Mouse (Mus musculus) gastrocnemius, adult 2 months (tissue): ENCODE results near the gene Ermap. TPM values are rescaled to one million over a fixed set of nuclear protein-coding genes. Genes with fewer than 3 reads are reported as not detected.

Experiments
- DNase-seq: peaks from one replicate; pipeline ENCODE4 v3.0.0; 2022
- H3K27ac ChIP-seq: fragments of 200-600 bp; 2 replicates; pipeline ENCODE4 v1.8.1; 2022; ENCODE audit warnings: mild to moderate bottlenecking
- H3K4me3 ChIP-seq: fragments of 200-600 bp; 2 replicates; pipeline ENCODE4 v1.8.1; 2022; ENCODE audit warnings: mild to moderate bottlenecking, moderate library complexity
- CTCF ChIP-seq: fragments of 200-600 bp; IDR thresholded peaks from 2 replicates; pipeline ENCODE4 v1.8.1; 2022; ENCODE audit warnings: antibody characterized with exemption, mild to moderate bottlenecking, moderate library complexity
- intact Hi-C: fragments of 180-260 bp; cut with DNase I; formaldehyde crosslinking; loops from one replicate; pipeline ENCODE4 v1.15.1; 2025
- total RNA-seq, 2 experiments: library from RNA; stranded (reverse); gene quantifications; 2 replicates each; pipeline ENCODE4 v1.2.3; 2021

Gene Ermap
- total RNA-seq, 2 experiments from 2014 or later, result not detected

DNA sequence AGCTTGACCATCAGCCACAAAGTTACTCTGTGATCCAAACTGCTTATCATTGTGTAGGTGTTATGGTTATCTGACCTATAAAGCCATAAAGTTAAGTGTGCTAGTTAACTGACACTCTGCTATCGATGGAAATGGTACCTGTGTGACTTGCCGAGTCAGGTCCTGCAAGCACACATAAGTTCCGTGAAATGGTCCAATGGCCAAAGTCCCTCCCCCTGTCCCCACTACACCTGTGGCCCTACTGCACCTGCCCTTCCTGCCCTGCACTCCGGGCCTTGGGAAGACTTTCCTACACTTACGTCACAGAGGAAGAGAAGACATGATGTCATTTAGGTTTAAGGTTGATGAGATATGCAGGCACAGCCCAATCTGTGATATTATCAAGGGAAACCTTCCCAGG, 42.5 kb downstream of the Ermap start:
- no peak overlapping the region for H3K27ac ChIP-seq
- TF ChIP-seq CTCF, result no peak
- intact Hi-C loops, result no loop called here
- DNase-seq, result no peak
- H3K4me3 ChIP-seq, result no peak overlapping the region

DNA sequence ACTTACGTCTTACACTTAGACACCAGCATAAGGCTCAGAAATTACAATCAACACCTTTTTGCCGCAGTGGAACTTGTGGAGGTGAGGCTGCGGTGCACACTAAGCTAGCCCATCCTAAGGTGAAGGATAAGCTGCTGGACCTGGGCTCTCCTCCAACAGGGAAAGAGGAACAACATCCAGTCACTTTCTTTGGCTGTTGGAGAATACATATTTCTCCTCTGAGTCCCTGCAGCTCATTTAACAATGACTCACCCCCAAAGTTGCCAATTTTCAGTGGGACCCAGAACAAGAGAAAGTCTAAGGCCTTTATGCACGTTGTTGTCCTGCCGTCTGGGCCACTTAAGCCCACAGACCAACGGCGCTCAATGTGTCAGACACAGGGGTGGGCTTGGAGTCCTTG, 43.0 kb downstream of the Ermap start:
- no peak overlapping the region for H3K4me3 ChIP-seq
- no peak overlapping the region for H3K27ac ChIP-seq
- intact Hi-C loops, result no loop called here
- no peak for TF ChIP-seq CTCF
- no peak for DNase-seq

DNA sequence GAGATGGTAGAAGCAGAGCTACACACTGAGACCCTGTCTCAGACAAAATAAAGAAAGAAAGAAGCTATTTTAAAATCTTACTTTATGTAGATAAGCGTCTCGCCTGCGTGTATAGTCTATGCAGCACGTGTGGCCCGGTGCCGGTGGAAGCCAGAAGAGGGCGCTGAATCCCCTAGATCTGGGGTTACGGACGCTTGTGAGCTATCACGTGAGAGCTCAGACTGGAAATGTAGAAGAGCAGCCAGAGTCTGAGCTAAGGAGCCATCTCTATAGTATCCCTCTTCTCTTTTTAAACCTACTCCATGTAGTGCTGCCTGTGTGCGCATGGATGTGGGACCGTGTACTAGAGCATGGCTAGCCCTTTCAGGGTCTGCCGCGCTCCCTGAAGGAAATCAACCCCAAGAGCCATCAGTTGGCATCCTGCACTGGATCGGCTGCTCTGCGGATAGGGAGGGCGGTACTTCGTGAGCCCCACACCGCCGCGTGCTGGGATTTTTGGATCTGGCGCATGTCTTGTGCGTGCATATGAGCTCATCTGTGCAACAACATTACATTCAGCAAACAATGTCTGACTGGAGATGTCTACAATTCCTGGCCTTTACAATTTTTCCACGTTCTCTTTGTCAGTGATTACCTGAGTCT, 47.5 kb downstream of the Ermap start:
- peak; percentile 55 for TF ChIP-seq CTCF
- Histone ChIP-seq H3K27ac (no peak overlapping the region), H3K4me3 (peak overlapping the region; percentile 46)
- intact Hi-C loops, result no loop called here
- DNase-seq, result peak; percentile 55

DNA sequence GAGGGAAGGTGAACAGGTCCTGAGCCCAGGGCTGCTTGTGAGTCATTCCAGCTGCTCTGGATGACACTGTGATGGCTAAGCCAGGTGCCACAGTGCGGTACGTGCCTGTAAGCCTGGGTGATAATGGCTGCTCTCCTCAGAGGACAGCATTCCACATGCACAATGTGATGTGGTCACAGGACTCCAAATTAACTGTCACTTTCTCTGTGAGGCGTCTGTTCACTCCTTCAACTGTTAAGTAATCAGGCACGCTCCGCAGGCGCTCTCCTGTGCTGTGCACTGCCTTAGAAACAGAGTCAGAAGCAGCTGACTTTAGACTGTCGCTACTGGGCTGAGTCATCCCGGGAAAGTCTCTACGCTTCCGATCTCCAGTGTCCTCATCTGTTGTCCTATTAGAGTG, 48.6 kb downstream of the Ermap start:
- no peak for TF ChIP-seq CTCF
- intact Hi-C loops, result no loop called here
- no peak overlapping the region for H3K4me3 ChIP-seq
- no peak for DNase-seq
- H3K27ac ChIP-seq, result no peak overlapping the region

DNA sequence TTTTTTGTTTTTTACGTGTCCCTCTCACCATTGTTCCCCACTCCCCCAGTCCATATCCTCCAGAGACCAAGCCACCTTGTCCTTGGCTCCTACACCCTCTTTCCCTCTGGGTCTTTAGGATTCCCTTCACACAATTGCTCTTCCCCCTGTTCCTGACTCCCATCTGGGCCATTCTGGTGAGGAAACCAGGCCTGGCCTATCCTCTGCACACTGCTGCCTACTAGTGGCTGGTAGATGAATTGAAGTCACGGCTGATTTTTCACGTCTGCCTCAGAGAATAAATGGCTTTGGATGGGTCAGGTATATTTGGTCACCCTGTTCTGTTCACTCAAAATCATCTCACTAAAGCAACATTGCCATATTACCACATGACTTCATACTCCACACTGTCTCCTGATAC, 49.7 kb downstream of the Ermap start:
- Histone ChIP-seq H3K4me3 (no peak overlapping the region), H3K27ac (no peak overlapping the region)
- intact Hi-C loops, result no loop called here
- no peak for DNase-seq
- peak; percentile 81 for TF ChIP-seq CTCF

DNA sequence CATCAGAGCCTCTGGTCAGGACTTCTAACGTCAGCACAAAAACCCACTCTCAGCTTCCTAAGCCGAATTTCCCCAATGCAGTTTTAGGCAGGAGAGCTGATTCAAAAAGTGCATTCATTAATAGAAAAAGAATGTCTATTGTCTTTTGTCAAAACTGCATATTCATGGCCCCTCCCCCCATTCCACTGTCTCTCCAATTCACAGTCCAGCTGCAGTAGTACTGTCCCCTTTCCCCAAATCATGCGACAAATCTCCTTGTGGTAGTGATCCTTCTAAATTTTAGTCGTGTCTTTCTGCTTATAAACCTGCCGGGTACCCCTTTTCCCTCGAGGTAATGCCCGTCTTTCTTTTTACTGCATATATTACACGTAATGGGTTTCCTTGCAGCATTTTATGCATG, 51.0 kb downstream of the Ermap start:
- no peak for TF ChIP-seq CTCF
- H3K27ac ChIP-seq, result no peak overlapping the region
- intact Hi-C loops, result no loop called here
- DNase-seq, result no peak
- H3K4me3 ChIP-seq, result no peak overlapping the region

DNA sequence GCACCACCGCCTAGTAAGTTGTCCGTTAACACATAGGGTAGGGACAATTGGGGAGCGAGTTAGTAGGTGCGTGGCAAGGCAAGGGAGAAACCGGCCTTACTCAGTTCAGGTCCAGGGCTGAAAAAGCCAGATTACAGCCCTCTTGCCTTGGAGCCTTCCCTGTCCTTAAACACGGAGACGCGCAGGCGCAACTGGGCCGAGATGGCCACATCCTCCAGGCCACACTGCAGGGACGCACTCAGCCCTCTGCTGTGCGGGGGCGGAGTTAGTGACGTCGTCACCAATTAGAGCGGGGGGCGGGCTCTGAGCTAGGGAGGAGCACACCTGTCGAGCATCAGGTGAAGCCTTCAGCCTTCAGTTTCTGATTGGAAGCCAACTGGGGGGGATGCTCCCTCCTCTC, 51.6 kb downstream of the Ermap start:
- intact Hi-C loops, result no loop called here
- no peak for TF ChIP-seq CTCF
- no peak overlapping the region for H3K4me3 ChIP-seq
- H3K27ac ChIP-seq, result no peak overlapping the region
- DNase-seq, result peak; percentile 49

DNA sequence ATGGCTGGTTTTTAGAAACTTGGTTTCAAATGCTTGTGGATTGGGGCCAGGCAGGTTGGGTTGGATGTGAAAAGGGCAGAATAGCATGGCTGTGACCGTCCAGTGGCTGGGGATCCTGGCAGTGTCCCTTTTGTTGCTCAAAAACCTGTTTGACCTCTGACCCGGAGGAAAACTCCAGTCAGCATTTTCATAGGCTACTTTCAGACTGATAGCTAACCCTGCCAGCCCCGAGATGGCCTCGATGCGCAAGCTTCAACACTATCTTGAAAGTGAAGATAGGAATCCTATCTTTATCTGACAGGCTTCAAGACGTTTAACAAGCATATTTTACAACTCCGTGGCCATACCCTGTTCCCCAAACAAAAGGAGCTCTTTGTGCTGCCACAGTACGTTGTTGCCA, 52.5 kb downstream of the Ermap start:
- Histone ChIP-seq H3K27ac (no peak overlapping the region), H3K4me3 (no peak overlapping the region)
- intact Hi-C loops, result no loop called here
- DNase-seq, result no peak
- TF ChIP-seq CTCF, result no peak

DNA sequence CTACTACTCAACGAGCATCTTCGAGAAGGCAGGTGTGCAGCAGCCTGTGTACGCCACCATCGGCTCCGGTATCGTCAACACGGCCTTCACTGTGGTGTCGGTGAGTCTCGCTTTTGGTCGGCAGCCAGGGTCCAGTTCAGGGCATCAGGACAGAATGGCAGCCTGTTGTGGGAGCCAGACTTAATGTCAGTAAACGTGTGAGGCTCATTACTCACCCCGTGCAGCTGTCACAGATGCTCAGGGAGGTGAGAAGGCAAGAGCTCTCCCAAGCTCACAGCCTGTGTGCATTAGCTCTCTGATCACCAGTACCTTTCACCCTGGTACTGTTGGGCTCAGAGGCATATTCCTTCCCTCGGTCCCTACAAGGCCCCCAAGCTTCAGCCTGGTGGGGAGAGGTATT, 56.0 kb downstream of the Ermap start:
- no peak for TF ChIP-seq CTCF
- no peak overlapping the region for H3K27ac ChIP-seq
- no peak overlapping the region for H3K4me3 ChIP-seq
- DNase-seq, result no peak
- intact Hi-C loops, result no loop called here

DNA sequence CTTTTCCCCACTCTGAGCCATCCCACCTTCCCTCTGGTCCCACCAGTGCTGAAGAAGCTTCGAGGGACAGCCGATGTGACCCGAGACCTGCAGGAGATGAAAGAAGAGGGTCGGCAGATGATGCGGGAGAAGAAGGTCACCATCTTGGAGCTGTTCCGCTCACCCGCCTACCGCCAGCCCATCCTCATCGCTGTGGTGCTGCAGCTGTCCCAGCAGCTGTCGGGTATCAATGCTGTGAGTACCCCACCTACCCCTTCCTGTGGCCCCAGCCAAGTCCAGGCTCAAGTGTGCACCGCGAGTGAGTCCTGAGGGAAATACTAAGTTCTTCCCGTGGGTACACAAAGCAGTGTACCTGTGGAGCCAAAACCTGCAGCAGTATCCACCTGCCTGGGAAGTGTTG, 56.5 kb downstream of the Ermap start:
- Histone ChIP-seq H3K27ac (no peak overlapping the region), H3K4me3 (no peak overlapping the region)
- TF ChIP-seq CTCF, result no peak
- intact Hi-C loops, result no loop called here
- no peak for DNase-seq

DNA sequence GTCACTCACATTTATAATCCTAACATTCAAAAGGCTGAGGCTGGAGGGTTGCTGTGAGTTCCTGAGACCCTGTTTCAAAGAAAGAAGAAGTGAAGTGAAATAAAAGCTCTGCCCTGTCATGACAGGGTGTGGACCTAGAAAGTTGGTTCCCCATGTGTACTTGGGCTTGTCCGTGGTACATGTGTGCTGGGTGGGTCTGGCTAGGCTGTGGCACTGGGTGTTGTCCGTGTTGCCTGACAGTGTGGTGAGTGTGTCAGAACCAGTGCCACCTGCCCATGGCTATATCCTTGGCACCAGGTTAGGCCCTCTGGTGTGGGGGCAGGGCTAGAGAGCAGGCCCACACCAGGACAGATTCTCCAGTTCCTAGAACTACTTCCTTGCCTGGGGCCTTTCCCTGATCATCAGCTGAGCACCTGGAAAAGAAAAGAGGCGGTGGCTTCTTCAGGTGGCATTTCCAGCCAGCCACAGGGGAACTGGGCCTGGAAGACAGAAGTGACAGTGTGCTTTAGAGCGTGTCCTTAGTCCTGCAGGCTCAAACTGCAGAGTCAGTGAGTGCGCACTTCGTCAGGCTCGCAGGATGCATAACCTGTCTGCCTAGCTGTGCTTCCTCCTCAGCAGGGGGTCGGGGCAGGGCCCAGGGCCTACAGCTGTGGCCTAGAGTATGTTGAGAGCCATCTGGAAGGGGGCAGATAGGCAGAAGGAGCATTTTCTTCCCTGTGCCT, 58.5 kb downstream of the Ermap start:
- H3K27ac ChIP-seq, result no peak overlapping the region
- DNase-seq, result no peak
- no peak for TF ChIP-seq CTCF
- no peak overlapping the region for H3K4me3 ChIP-seq
- intact Hi-C loops, result no loop called here

DNA sequence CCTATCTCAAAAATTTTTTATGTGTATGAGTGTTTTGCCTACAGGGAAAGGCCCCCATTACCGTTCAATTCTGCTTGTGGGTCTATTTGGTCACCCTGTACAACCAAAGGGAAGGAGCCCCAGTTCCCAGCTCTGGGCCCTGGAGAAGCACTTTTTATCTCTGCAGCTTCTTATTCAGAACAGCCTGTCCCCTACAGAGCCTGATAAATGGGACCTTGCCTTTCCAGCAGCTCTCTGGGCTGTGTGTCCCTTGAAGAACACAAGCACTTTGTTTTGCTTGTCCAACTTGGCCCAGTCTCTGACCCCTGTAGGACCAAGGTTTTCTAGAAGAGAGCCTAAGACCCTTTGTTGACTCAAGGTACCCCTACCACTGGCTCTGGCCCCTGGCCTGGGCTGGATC, 60.7 kb downstream of the Ermap start:
- no peak for DNase-seq
- no peak for TF ChIP-seq CTCF
- intact Hi-C loops, result no loop called here
- Histone ChIP-seq H3K4me3 (no peak overlapping the region), H3K27ac (no peak overlapping the region)

DNA sequence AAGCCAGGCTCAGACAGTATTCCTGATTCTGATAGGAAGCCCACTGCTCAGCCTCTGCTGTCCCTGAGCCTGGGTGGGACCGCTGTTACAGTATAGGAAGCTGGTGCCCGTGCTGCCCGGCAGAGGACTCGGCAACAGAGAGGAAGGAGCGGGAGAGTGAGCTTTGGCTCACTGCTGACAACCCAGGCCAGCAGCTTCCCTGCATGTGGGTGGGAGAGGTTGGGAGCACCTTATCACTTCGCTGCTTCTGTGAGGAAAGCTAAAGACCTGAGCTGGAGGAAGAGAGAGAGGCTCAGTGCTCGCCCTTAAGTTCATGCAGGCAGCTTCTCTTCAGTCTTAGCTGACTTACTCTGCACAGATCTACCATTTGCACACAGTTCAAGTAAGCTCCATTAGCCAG, 61.3 kb downstream of the Ermap start:
- no peak for DNase-seq
- intact Hi-C loops, result no loop called here
- no peak overlapping the region for H3K27ac ChIP-seq
- H3K4me3 ChIP-seq, result no peak overlapping the region
- TF ChIP-seq CTCF, result no peak

DNA sequence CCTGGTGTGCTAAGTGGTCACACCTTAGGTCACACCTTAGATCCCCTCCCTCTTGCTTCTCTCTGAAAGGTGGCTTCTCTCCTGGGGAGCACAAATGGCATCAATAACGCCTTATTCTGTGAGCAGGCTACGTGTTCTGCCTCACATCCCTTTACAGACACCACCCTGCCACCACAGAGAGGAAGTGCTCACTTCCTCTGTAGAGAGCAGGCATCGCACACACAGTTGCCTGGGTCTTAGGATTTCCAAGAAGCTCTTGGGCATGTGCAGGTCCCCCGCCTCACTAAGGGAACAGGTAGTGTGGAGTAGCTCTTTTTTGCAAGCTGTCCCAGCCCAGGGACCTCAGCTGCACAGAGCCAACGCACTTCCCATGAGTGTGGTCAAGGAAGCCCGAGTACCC, 62.6 kb downstream of the Ermap start:
- TF ChIP-seq CTCF, result no peak
- DNase-seq, result no peak
- intact Hi-C loops, result no loop called here
- H3K27ac ChIP-seq, result no peak overlapping the region
- H3K4me3 ChIP-seq, result no peak overlapping the region
